Mouse (Mus musculus) MN1 (cell line): ENCODE measurements around the gene Ppp1r14a.
A peak's percentile ranks its signal among the peaks of the same experiment; 100 is the strongest.

ENCODE experiments used
- DNase-seq: peaks from one replicate; pipeline ENCODE4 v3.0.0-alpha.2; 2016; ENCODE audit warnings: low spot score

Ppp1r14a gene

GRCm38 (mm10) chr7:29279924-29280323 is 9.2 kb upstream of the Ppp1r14a start:
- DNase-seq, result peak; percentile 30

GRCm38 (mm10) chr7:29280801-29281200 is 8.3 kb upstream of the Ppp1r14a start:
- no peak for DNase-seq

- DNase-seq, result peak; percentile 52
Measured at GRCm38 (mm10) chr7:29281201-29282073, 7.7 kb upstream of the Ppp1r14a start, which contains the start of gene Spint2. Gene Spint2, minus strand, starts transcription at chr7:29281912.

GRCm38 (mm10) chr7:29282074-29282554 is 7.0 kb upstream of the Ppp1r14a start:
- no peak for DNase-seq

- no peak for DNase-seq
Measured at GRCm38 (mm10) chr7:29283876-29284275, 5.2 kb upstream of the Ppp1r14a start.

GRCm38 (mm10) chr7:29284523-29284922 is 4.6 kb upstream of the Ppp1r14a start:
- no peak for DNase-seq

- no peak for DNase-seq
Measured at GRCm38 (mm10) chr7:29287481-29287880, 1.6 kb upstream of the Ppp1r14a start.

GRCm38 (mm10) chr7:29288079-29288478 is 1.0 kb upstream of the Ppp1r14a start:
- no peak for DNase-seq

- DNase-seq, result no peak
Measured at GRCm38 (mm10) chr7:29289856-29290255, 748 bp downstream of the Ppp1r14a start.

- DNase-seq, result no peak
Measured at GRCm38 (mm10) chr7:29290691-29291485, 1.8 kb downstream of the Ppp1r14a start.

- DNase-seq, result no peak
Measured at GRCm38 (mm10) chr7:29291616-29292457, 2.7 kb downstream of the Ppp1r14a start.

- no peak for DNase-seq
Measured at GRCm38 (mm10) chr7:29292458-29293098, 3.5 kb downstream of the Ppp1r14a start.

GRCm38 (mm10) chr7:29293131-29294065 is 4.3 kb downstream of the Ppp1r14a start:
- no peak for DNase-seq

GRCm38 (mm10) chr7:29294111-29294761 is 5.1 kb downstream of the Ppp1r14a start:
- no peak for DNase-seq

- no peak for DNase-seq
Measured at GRCm38 (mm10) chr7:29295861-29296647, 6.9 kb downstream of the Ppp1r14a start.

GRCm38 (mm10) chr7:29296998-29297397 is 7.9 kb downstream of the Ppp1r14a start:
- DNase-seq, result peak; percentile 78

- DNase-seq, result peak; percentile 82
Measured at GRCm38 (mm10) chr7:29301127-29301566, 12.0 kb downstream of the Ppp1r14a start.

- DNase-seq, result no peak
Measured at GRCm38 (mm10) chr7:29302641-29303040, 13.5 kb downstream of the Ppp1r14a start.
